Mouse (Mus musculus) forebrain, embryonic 13.5 days (tissue): Measurements from ENCODE around the gene Srpk2. TPM values are rescaled to one million over a fixed set of nuclear protein-coding genes. Genes with fewer than 3 reads are reported as not detected.

Experiments used
- ATAC-seq: fragments of 200-750 bp; cut with Nextera tagmentation; 2 replicates; pipeline ENCODE4 v1.8.0; 2017
- H3K27ac ChIP-seq: fragments of 300-500 bp; sonication (generic); 2 replicates; pipeline ENCODE4 v1.5.1; 2015; ENCODE audit warnings: inconsistent platforms, mild to moderate bottlenecking, moderate library complexity
- H3K27me3 ChIP-seq: fragments of 300-500 bp; sonication (generic); 2 replicates; pipeline ENCODE4 v1.6.1; 2015; ENCODE audit warnings: mild to moderate bottlenecking, inconsistent platforms
- H3K36me3 ChIP-seq: fragments of 300-500 bp; sonication (generic); 2 replicates; pipeline ENCODE4 v1.6.1; 2015; ENCODE audit warnings: mild to moderate bottlenecking, inconsistent platforms; ENCODE audit not compliant: poor library complexity, severe bottlenecking
- H3K4me1 ChIP-seq: fragments of 300-500 bp; sonication (generic); 2 replicates; pipeline ENCODE4 v1.6.1; 2015; ENCODE audit warnings: inconsistent platforms
- H3K4me2 ChIP-seq: fragments of 300-500 bp; sonication (generic); 2 replicates; pipeline ENCODE4 v1.6.1; 2015; ENCODE audit warnings: inconsistent platforms, mild to moderate bottlenecking, moderate library complexity
- H3K4me3 ChIP-seq: fragments of 300-500 bp; sonication (generic); 2 replicates; pipeline ENCODE4 v1.5.1; 2015; ENCODE audit warnings: mild to moderate bottlenecking, inconsistent platforms
- H3K9ac ChIP-seq: fragments of 300-500 bp; sonication (generic); 2 replicates; pipeline ENCODE4 v1.6.1; 2015; ENCODE audit warnings: mild to moderate bottlenecking, inconsistent platforms
- H3K9me3 ChIP-seq: fragments of 300-500 bp; sonication (generic); replicated peaks from 2 replicates; pipeline ENCODE4 v1.6.1; 2016; ENCODE audit warnings: inconsistent platforms
- WGBS: fragments of 180-500 bp; shearing (Covaris S2); methylation state at CpG from one replicate; pipeline ENCODE4 v1.1.7; 2015; 5-methylcytosine and 5-hydroxymethylcytosine counted together
- polyA plus RNA-seq: library from polyadenylated mRNA; unstranded; fragments of >200 nt; fragmentation: Nextera tagmentation; extraction: Ambion mirVana; gene quantifications from 2 replicates; pipeline ENCODE4 v1.2.1, GENCODE M21; 2015

Gene Srpk2
- polyA plus RNA-seq, 1 experiment from 2014 or later: 89.5 TPM

DNA sequence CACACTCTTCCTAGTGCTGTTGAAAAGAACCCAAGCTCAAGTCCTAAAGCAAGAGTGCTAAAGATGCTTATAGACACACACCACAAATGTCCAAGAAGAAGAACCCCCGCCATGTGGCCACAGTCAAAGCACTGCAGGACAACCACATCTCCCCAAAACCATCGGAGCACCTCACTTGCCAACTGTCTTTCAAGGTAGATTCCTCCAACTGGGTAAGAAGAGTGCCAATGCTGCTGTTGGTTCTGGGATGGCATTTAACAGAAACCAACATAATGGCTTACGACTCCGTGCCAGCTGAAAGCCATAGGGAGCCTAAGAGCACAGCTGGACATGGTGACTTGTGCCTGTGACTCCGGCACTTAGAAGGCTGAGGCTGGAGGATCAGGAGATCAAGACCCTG, 173.0 kb downstream of the Srpk2 start:
- H3K4me2 ChIP-seq: no peak overlapping the region
- ATAC-seq: no peak
- peaks cover 74% of the 10 kb centered on the region for H3K36me3 ChIP-seq
- H3K9ac ChIP-seq: no peak overlapping the region
- H3K4me1 ChIP-seq: no peaks in the 10 kb centered on the region
- no peaks in the 10 kb centered on the region for H3K27me3 ChIP-seq
- H3K27ac ChIP-seq: no peak overlapping the region
- 95% methylated on average over 5 of the region's 5 CpGs for WGBS
- H3K4me3 ChIP-seq: no peak overlapping the region
- no peaks in the 10 kb centered on the region for H3K9me3 ChIP-seq

- Histone ChIP-seq H3K27ac (0 out of 2 replicates have a peak overlapping the region, but pooled peaks have one; percentile 22), H3K27me3 (no peaks in the 10 kb centered on the region), H3K36me3 (peaks cover 64% of the 10 kb centered on the region)
These were observed 175.8 kb downstream of the Srpk2 start for GRCm38 (mm10) chr5:23508630-23509029.

GRCm38 (mm10) chr5:23507210-23507609, 177.2 kb downstream of the Srpk2 start:
- Histone ChIP-seq H3K4me3 (no peak overlapping the region), H3K36me3 (peaks cover 62% of the 10 kb centered on the region), H3K4me1 (no peaks in the 10 kb centered on the region), H3K4me2 (no peak overlapping the region), H3K9me3 (no peaks in the 10 kb centered on the region), H3K27me3 (no peaks in the 10 kb centered on the region), H3K9ac (no peak overlapping the region), H3K27ac (peak overlapping the region; percentile 27; the same call in 1 of the 2 replicates)
- no peak for ATAC-seq
- whole genome bisulfite sequencing: 67% methylated on average over 4 of the region's 4 CpGs

More at GRCm38 (mm10) chr5:23508630-23509029, 175.8 kb downstream of the Srpk2 start:
- ATAC-seq: peak; percentile 54; the same call in 1 of the 2 replicates
- 74% methylated on average over 6 of the region's 6 CpGs for WGBS
- H3K9me3 ChIP-seq: no peaks in the 10 kb centered on the region
- no peak overlapping the region for H3K9ac ChIP-seq
- no peaks in the 10 kb centered on the region for H3K4me1 ChIP-seq
- no peak overlapping the region for H3K4me3 ChIP-seq
- H3K4me2 ChIP-seq: no peak overlapping the region

- H3K4me1 ChIP-seq: no peaks in the 10 kb centered on the region
- no peaks in the 10 kb centered on the region for H3K27me3 ChIP-seq
- no peak for ATAC-seq
- H3K9ac ChIP-seq: no peak overlapping the region
- WGBS: 92% methylated on average over 3 of the region's 3 CpGs
- no peaks in the 10 kb centered on the region for H3K9me3 ChIP-seq
- no peak overlapping the region for H3K27ac ChIP-seq
- peaks cover 63% of the 10 kb centered on the region for H3K36me3 ChIP-seq
- no peak overlapping the region for H3K4me3 ChIP-seq
- H3K4me2 ChIP-seq: no peak overlapping the region
These were observed 178.8 kb downstream of the Srpk2 start for GRCm38 (mm10) chr5:23505578-23505977.

DNA sequence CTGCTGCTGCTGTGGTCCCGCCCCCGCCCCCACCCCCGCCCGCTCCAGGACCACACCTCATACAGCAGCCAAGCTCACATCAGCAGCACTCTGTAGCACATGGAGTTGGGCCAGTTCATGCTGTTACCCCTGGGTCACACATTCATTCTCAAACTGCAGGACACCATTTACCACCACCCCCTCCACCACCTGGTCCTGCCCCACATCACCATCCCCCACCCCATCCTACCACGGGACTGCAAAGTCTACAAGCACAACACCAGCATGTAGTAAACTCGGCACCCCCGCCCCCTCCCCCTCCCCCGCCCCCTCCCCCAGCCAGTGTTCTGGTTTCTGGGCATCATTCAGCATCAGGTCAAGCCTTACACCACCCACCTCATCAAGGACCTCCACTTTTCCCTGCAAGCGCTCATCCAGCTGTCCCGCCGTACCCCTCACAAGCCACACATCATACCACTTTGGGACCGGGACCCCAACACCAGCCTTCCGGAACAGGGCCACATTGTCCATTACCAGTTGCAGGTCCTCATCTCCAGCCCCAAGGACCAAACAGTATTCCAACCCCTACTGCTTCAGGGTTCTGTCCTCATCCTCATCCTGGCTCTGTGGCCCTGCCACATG, 182.0 kb downstream of the Srpk2 start:
- H3K9me3 ChIP-seq: no peaks in the 10 kb centered on the region
- H3K9ac ChIP-seq: no peak overlapping the region
- no peak overlapping the region for H3K27ac ChIP-seq
- no peaks in the 10 kb centered on the region for H3K4me1 ChIP-seq
- peak; percentile 46 for ATAC-seq
- peaks cover 69% of the 10 kb centered on the region for H3K36me3 ChIP-seq
- no peak overlapping the region for H3K4me3 ChIP-seq
- WGBS: 80% methylated on average over 13 of the region's 13 CpGs
- no peaks in the 10 kb centered on the region for H3K27me3 ChIP-seq
- no peak overlapping the region for H3K4me2 ChIP-seq

DNA sequence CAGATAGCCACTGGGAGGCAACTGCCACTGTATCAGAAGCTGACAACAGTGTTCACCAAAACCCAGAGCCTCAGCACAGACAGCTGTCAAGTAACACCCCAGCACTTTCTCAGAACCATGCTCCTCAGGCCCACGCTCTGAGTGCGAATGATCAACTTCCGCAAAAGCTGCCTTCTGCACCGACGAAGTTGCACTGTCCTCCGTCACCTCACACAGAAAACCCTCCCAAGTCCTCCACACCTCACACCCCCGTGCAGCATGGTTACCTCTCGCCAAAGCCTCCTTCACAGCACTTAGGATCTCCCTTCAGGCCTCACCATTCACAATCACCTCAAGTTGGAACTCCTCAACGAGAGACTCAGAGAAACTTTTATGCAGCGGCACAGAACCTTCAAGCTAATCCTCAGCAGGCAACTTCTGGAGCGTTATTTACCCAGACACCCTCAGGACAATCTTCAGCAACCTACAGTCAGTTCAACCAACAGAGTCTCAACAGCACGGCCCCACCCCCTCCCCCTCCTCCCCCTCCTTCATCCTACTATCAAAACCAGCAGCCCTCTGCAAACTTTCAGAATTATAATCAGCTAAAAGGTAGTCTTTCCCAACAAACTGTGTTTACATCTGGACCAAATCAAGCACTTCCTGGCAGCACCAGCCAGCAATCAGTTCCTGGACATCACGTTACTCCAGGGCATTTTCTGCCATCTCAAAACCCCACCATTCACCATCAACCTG, 182.7 kb downstream of the Srpk2 start:
- WGBS: 84% methylated on average over 13 of the region's 13 CpGs
- no peak overlapping the region for H3K27ac ChIP-seq
- H3K9ac ChIP-seq: no peak overlapping the region
- H3K4me2 ChIP-seq: no peak overlapping the region
- H3K4me1 ChIP-seq: no peaks in the 10 kb centered on the region
- ATAC-seq: no peak; the same call in 1 of the 2 replicates
- peaks cover 71% of the 10 kb centered on the region for H3K36me3 ChIP-seq
- H3K9me3 ChIP-seq: no peaks in the 10 kb centered on the region
- no peaks in the 10 kb centered on the region for H3K27me3 ChIP-seq
- H3K4me3 ChIP-seq: no peak overlapping the region

DNA sequence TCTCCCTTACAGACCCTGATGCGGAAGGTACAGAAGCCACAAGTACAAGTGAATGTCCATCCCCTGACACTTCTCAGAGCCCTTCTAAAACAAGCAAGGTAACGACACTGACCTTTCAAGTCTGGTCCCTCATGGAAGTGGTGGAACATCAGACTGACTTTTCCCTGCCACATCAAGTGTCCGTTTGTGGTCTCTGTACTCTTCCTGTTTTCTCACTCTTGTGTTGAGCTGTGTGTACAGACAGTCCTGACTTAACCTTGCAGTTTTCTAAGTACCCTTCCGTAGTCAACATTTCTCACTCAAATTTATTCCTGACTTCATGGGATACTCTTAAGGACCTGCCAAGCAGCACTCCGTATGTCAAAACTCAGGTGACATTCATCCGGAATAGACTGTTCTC, 183.7 kb downstream of the Srpk2 start:
- Histone ChIP-seq H3K9ac (no peak overlapping the region), H3K27ac (no peak overlapping the region), H3K9me3 (no peaks in the 10 kb centered on the region), H3K36me3 (peaks cover 77% of the 10 kb centered on the region), H3K27me3 (no peaks in the 10 kb centered on the region), H3K4me2 (no peak overlapping the region), H3K4me1 (no peaks in the 10 kb centered on the region), H3K4me3 (no peak overlapping the region)
- WGBS: 95% methylated on average over 6 of the region's 6 CpGs
- no peak for ATAC-seq

DNA sequence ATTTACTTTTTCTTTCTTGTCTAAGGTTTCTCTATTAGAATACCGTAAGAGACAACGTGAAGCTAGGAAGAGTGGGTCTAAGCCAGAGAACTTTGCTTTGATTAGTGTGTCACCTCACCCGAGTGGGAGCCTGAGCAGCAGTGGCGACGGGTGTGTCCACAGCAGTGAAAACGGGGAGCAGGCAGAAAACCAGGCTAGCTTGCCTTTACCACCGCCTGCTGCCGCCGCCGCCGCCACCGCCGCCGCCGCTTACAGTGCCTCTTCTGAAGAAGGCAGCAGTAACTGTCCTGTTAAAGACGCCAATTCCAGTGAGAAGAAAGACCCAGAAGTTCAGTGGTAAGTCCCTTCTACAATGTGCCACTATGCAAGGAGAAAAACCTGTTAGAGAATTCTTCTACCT, 185.2 kb downstream of the Srpk2 start:
- Histone ChIP-seq H3K27ac (no peak overlapping the region), H3K9me3 (no peaks in the 10 kb centered on the region), H3K4me3 (no peak overlapping the region), H3K27me3 (no peaks in the 10 kb centered on the region), H3K9ac (no peak overlapping the region), H3K4me1 (no peaks in the 10 kb centered on the region), H3K36me3 (peaks cover 80% of the 10 kb centered on the region), H3K4me2 (no peak overlapping the region)
- 96% methylated on average over 16 of the region's 16 CpGs for WGBS
- ATAC-seq: no peak

GRCm38 (mm10) chr5:23497920-23498319, 186.5 kb downstream of the Srpk2 start:
- Histone ChIP-seq H3K9me3 (no peaks in the 10 kb centered on the region), H3K27ac (no peak overlapping the region), H3K4me2 (no peak overlapping the region), H3K36me3 (peaks cover 85% of the 10 kb centered on the region), H3K4me3 (no peak overlapping the region), H3K27me3 (no peaks in the 10 kb centered on the region), H3K9ac (no peak overlapping the region), H3K4me1 (no peaks in the 10 kb centered on the region)
- no peak for ATAC-seq
- WGBS: 90% methylated on average over 10 of the region's 10 CpGs

- no peaks in the 10 kb centered on the region for H3K4me1 ChIP-seq
These were observed 187.5 kb downstream of the Srpk2 start for GRCm38 (mm10) chr5:23496933-23497332.

GRCm38 (mm10) chr5:23496396-23496795, 188.0 kb downstream of the Srpk2 start:
- no peak overlapping the region for H3K27ac ChIP-seq
- no peaks in the 10 kb centered on the region for H3K9me3 ChIP-seq
- H3K4me2 ChIP-seq: no peak overlapping the region
- H3K4me3 ChIP-seq: no peak overlapping the region
- ATAC-seq: no peak
- 91% methylated on average over 3 of the region's 3 CpGs for WGBS
- H3K4me1 ChIP-seq: no peaks in the 10 kb centered on the region
- peaks cover 83% of the 10 kb centered on the region for H3K36me3 ChIP-seq
- no peak overlapping the region for H3K9ac ChIP-seq
- H3K27me3 ChIP-seq: no peaks in the 10 kb centered on the region

More at GRCm38 (mm10) chr5:23496933-23497332, 187.5 kb downstream of the Srpk2 start:
- no peak overlapping the region for H3K4me2 ChIP-seq
- ATAC-seq: no peak
- no peaks in the 10 kb centered on the region for H3K9me3 ChIP-seq
- no peak overlapping the region for H3K27ac ChIP-seq
- H3K9ac ChIP-seq: no peak overlapping the region
- H3K4me3 ChIP-seq: no peak overlapping the region
- 94% methylated on average over 5 of the region's 5 CpGs for WGBS
- peaks cover 85% of the 10 kb centered on the region for H3K36me3 ChIP-seq
- H3K27me3 ChIP-seq: no peaks in the 10 kb centered on the region

- no peaks in the 10 kb centered on the region for H3K27me3 ChIP-seq
- no peaks in the 10 kb centered on the region for H3K9me3 ChIP-seq
- H3K4me3 ChIP-seq: no peak overlapping the region
- 38% methylated on average over 2 of the region's 2 CpGs for WGBS
- H3K4me2 ChIP-seq: no peak overlapping the region
- H3K27ac ChIP-seq: no peak overlapping the region
- no peaks in the 10 kb centered on the region for H3K4me1 ChIP-seq
- ATAC-seq: peak; percentile 71; the same call in 1 of the 2 replicates
- H3K36me3 ChIP-seq: peaks cover 78% of the 10 kb centered on the region
- H3K9ac ChIP-seq: no peak overlapping the region
These were observed 193.6 kb downstream of the Srpk2 start for GRCm38 (mm10) chr5:23490797-23491196.
